Mouse (Mus musculus) spleen, adult 18-20 months (tissue): ENCODE data around the gene Gkap1.

Experiments
- DNase-seq, 2 experiments: peaks; one replicate each; pipeline ENCODE4 v3.0.0; 2022; ENCODE audit warnings: mixed read lengths in 2 of 2

Gkap1 gene

DNA sequence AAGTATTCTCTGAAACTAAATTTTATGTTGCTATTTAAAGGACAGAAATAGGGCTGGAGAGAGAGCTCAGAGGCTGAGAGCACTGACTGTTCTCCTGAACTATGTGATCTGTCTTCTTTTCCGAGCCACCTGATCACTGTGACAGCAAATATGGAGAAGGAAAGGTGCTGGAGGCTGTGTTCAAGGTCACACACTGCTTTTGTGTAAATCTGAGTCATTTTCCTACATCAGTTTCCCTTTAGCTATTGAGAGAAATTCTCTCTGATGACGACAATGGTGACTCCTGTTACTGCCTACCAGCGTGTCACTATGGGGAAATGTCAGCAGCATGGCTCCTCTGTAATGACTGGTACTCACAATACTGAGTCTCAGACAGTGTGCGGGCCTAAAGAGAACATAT is 13.8 kb downstream of the Gkap1 start:
- no peak for DNase-seq

DNA sequence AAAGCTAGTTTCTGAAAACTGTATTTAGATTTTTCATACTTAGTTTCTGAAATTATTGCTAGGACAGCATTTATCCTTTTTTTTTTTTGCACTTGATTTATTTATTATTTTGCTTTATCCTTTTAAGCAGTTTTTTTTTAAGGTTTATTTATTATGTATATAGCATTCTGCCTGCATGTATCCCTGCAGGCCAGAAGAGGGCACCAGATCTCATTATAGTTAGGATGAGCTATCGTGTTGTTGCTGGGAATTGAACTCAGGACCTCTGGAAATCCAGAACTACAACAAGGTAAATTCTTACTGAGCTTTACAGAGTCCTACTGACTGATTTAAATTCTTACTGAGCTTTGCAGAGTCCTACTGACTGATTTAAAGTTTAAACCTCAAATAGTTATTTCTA is 22.2 kb downstream of the Gkap1 start:
- no peak for DNase-seq

DNA sequence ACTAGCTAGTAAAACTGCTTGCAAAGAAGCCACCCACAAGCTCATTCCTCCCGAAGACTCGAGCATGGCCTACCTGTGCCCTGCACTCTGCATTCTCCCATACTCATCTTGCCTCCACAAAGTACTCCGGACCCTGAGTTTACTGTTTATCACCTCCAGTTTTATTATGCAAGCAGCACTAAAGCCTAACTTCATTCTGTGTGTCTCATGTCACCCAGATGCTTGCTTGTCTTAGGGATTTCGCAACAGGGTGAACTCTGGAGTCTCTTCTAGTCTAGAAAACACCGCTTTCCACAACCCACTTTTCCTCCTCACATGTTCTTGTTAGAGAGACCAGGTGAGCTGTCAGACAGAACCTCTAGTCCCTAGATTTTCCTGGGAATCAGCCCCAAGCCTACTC is 26.5 kb downstream of the Gkap1 start:
- no peak for DNase-seq

DNA sequence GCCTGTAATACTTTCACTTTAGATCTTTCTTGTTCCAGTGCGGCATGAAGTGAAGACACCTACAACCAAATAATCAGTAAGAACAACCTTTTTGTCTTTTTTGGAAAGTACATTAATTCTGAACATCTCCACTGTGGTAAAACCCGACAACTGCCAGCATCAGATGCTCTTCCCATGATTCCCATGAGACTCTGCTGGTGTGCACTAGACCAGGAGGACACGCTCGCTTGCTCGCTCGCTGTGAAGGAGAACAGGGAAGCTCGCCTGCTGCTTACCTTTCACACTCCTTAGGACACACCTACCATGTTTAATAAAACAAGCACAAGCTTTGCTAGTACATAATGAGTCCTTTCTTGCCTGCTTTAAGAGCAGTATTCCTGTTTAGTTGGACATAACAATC is 39.0 kb downstream of the Gkap1 start:
- DNase-seq: no peak

DNA sequence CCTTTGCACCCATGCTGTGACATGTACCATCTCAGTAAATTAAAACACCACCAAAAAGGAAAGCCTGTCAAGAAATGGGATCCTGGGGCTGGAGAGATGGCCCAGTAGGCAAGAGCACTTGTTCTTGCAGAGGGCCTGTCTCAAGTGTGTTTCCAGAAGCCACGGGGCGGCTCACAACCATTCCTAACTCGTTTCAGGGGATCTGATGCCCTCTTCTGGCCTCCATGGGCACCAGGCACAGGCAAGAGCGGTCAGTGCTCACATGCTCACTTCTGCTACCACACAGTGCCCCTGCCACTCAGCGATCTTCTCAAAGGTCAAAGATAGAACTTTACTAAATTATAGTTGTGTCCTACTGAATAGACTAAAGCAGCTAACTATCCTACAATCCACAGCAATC is 42.9 kb downstream of the Gkap1 start:
- peak; percentile 19 to 39 for DNase-seq

DNA sequence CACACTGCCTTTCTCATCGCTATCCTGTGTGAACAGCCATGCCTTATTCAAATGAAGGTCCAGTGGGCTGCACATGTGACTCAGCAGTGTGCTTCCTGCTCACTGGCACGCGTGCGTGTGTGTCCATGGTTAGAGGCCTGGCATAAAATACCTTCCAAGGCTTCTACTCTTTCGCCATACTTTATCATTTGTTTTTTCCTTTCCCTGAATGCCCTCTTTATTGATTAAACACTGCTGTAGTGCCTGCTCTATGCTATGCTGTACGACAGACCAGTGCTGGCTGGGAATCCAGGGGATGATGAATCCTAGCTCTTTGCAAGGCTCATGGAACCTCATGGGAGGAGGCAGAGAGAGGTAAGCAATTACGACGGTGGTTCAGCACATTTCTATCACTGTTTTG is 43.4 kb downstream of the Gkap1 start:
- DNase-seq: no peak

DNA sequence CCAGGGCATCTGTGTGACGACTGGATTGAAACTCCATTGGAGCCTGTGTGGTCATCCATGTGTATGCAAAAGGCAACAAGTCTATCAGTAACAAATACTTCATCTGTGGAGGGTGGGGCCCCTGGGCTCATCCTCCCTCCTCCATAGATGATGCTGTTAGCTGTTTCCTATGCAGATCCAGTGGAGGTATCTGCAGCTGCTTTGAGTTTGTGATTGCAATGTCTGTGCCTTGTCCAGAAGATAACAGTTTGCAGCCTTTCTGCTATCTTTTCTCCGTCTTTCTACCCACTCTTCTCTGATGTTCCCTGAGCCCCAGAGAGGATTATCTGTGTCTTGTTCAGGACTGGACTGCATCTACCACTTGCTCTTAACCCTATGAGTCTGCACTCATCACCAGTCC is 46.9 kb downstream of the Gkap1 start:
- no peak for DNase-seq

DNA sequence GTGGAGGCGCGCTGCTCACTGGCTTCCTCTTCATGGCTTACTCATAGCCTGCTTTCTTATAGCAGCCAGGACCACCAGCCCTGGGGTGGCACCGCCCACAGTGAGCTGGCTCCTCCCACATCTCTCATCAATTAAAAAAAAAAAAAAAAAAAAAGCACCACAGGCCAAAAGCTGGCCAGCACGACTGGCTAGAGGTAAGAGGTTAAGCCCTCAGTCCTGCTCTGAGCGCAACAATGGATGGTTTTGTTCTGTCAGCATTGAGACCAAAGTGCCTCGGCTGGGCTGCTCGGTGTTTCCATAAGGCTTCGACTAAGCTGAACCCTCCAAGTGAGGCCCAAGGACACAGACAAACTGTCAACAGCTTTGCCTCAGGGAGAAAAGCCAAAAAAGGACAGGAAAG is 49.8 kb downstream of the Gkap1 start:
- no peak for DNase-seq

DNA sequence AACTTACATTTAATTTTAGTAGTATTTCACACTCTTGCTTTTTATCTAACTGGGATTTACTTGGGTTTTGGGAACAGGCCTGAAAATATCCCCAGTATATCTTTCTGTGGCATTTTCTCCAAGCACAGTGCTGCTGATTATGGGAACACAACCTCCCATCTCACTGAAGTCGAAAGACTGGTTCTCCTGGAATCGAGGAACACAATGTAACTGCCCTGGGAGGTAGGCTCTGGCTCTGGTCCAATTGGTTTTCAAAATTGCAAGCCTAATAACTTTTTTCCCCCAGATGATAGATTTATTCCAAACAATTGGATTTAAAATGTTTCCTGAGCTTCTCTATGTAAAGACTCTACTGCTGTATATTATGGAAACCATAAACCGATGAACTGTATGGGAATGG is 55.3 kb downstream of the Gkap1 start:
- no peak for DNase-seq

DNA sequence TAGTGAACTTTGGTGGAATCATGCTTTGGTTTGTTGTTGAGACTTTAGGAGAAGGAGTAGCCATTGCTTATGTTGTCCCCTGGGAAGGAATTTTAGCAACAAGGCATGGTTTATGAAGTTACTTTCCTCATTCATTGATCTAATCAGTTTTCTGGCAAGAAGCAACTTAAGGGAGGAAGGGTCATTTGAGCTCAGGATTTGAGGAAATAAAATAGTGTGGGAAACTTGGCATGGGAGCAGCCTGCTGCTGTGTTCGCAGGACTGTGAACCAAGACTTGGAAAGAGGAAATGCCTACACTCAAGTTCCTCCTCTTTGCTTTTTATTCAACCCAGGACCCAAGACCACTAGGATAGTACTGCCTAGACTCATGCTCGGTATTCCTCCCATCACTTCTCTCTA is 58.0 kb downstream of the Gkap1 start:
- DNase-seq: no peak

DNA sequence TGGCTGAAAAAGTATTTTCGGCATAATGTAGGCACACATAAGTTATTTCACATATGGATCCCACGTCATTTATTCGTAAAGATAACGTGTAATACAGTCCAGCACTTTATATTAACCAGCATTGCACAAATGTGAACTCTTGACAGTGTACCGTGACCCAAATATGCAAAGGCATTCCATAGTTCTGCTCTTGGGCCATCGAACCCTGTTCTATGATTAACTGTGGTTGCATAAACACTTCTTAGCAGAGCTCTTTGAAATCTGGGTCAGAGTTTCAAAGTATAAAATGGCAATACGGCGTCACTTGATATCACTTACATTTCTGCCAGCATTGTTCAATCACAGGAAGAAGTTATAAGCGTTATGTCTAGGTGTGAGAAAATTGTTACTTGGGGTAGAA is 59.1 kb downstream of the Gkap1 start:
- no peak for DNase-seq

DNA sequence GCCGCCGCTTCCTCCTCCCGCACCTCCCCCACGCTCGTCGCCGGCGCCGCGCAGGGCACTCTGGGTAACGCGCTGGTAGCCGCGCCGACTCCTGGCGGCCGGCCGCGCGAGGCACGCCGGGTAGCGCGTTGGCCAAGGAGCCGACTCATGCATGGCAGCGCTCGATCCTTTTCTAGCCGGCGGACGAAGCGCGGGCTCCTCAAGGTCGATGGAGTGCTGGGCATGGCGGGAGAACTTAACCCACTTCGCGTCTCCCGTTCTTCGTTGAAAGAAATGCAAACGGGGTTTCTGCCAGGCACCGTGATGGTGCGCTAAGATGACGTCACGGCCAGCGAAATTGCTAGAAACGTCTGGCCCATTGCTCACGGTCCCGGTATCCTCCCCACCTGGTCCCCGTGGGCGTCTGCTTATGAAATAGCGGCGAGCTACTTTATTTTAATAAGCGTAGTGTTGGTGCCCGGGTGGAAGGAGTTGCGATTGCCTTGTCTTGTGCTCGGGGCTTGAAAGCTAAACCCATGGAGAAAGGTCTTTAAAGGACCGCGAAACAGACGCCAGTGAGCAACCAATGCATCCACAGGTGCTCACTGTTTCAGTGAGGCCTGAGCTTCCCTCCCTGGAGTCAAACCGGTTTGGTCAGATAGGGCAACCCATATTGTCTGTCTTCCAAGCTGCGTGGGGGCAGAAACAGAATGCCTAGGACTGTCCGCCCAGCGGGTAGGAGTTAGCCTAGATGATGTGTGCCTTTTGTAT is 59.7 kb downstream of the Gkap1 start, which contains the start of gene Ubqln1:
Ubqln1 (minus strand) TSS at position 62 of the 750 bp plus-strand sequence.
- DNase-seq: peak; percentile 83 to 91

DNA sequence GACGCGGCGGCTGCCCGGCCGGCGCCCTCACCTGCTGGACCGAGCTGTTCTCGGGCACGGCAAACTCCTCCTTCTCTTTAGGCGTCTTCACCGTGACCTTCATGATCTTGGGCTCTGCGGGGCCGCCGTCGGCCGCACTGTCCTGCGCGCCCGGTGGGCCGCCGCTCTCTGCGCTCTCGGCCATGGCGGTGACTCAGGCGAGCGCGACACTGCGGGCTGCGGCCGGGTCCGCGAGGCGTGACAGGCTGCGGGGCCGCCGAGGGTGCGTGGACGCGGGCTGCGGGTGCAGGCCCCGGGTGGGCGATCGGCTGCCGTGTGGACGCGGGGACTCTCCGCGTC is 60.3 kb downstream of the Gkap1 start:
- no peak for DNase-seq

DNA sequence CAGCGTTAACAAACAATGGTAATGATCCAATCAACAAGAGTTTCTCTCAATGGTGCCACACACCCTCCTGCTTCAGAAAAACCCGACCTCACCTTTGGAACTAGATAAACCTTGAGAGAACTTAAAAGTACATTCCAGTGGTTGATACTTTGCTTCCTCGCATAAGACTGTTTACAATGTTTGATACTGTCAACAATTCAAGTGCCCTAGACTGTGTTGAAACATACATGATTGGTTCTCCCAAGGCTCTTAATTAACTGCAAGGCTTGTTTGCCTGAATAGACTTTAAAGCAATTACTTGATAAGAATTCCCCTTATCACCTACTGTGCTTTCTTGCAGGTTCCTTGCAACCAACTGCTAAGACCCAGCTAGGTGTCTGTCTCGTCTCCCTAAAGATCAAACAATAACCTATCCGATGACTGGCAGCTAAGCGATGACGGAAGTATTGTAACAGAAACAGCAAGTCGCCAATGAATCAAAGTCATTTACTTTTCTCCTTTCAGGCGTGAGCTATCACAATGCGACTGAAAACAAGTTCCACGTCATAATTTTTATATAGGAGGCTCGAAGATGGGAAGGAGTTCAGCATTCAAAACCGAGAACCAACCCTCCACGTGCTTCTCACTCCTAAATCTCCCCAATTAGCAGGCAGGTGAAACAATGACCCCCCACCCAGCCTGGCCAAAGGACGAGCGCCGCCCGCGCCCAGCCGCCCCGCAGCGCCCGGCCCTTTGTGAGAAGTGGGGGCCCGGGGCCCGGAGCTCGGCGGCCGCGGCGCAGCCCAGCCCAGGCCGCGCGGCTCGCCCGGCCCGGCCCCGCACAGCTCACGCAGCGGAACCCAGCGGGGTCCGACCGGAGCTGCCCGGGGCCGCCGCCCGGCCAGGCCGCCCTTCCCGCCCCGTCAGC is 60.9 kb downstream of the Gkap1 start:
- peak; percentile 10 to 27 for DNase-seq

DNA sequence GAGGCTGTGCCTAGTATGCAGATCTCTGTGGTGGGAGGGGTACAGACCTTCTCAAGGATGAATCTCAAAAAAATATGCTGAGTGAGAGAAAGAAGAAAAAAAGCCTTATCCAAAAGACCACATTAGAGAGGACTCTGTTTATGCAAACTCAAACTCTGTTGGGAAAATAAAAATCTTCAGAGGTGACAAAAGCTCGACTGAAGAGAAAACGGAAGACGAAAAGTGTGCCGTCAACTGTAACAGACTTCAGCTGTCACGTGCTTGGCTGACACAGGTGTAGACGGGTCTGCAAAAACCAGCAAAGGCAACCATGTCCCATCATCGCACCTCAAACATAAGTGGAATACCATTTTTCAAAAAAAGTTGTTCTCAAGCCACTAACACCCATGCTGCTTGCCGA is 61.7 kb downstream of the Gkap1 start:
- no peak for DNase-seq

DNA sequence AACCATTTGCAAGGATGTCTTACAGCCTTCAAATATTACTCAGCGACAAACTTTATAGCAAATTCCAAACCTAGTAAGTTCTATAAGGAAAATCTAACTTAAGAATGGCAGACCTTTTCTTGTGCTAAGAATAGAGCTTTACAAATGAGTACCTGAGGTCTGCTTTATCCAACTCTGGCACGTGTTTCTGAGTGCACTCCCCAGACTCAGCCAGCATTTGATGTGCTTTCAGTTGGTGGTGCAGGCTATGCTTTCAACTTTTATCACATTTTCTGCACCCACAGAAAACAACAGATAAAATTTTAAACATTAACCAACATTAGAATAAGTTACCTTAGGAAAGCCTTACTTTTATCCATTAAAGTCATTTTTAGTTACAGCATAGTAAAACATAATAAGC is 63.0 kb downstream of the Gkap1 start:
- DNase-seq: no peak

DNA sequence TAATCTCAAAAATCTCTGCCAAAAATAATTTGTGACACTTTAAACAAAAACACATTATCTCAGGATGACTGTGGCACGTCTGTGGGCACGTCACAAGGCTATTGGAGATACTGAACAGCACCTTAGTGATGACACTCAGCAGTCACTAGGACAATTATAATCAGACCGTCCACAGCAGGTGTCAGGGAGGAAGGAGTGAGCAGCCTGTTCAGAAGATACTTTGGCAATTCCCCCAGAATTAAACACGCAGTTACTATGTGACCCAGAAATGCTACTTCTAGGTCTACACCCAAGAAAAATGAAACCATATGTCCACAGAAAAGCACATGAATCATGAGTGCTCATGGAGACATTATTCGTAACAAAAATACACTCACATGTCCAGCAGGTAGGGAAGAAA is 65.1 kb downstream of the Gkap1 start:
- DNase-seq: no peak

DNA sequence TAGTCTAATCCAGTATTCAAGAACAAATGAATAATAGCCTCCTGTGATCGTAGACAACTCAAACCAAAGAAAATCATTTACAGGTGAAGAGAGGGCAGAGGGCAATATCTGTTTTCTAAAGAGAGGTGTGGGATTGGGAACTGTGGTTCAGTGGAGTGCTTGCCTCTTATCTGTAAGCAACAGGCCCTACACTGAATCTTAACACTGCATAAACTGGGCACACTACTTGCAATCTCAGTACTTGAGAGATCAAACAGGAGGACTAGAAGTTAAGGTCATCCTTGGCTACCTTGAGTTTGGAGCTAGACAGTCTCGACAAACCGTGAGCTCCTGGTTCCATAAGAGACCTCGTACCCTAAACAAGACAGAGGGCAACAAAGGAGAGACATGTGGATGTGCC is 69.4 kb downstream of the Gkap1 start:
- no peak for DNase-seq

DNA sequence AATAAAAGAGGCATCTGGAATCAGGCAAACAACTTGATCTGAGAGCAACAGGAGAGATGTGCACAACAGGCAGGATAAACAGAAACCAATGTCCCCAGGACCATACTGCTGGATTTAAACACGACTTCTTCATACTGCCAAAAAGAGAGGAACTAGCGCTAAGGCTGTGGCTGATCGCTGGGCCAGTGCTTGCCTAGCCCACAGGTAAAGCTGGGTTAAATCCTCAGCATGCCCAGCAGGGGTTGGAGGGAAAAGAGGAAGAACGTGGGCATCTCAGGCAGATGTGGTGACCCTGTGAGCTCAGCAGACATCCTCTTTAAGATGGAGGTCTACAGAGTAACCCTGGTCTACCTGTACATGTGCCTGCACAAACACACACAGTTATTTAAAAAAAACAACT is 70.5 kb downstream of the Gkap1 start:
- DNase-seq: no peak

DNA sequence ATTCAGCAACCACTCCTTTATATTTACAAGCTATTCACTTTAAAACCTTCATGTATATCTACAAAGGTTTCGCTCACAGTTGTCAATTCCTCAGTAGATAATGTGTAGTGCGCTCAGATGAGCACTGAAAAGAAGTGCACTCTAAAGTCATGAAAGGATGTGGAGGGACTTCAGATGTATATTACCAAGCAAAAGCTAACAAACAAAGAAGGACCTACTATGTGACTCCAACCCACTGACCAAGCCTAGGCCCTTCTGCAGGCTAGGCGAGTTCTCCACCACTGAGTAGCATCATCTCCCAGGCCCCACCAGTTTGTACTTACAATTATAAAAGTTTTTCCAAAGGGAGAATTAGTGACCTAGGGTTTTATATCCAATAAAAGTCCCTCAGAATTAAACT is 71.3 kb downstream of the Gkap1 start:
- no peak for DNase-seq

DNA sequence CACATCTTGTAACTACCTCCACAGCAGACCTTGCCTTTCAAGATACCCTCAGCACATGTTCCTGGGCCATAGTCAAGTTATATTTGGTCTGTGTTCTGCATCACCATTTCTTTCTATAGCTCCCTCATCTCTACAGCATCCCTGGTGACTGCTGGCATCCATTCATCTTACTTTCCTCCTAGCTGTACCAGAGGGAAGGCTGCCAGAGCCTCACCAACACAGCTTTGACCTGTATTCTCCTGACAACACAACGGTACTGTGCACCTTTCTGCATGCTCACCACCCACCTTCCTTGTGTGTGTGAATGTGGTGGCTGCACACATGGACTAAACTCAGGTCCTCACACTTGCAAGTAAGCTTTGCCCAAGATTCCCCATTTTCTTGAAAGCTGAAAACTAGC is 72.6 kb downstream of the Gkap1 start:
- no peak for DNase-seq

DNA sequence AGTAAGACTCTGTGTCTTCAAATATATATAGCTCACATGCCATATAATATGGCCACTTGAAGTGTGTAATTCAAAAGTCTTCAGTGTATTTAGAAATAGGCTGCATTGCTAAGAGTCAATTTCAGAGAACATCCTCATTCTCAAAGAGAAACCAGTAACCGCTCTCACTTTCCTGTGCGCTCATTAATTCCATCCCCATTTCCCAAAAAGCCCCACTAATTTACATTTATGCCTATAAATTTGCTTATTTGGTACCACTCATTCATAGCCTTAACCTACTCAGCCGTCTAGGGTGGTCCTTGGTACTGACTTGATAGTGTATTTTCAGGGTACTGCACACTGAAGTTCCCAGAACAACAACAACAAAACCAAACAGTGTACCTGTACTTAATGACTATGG is 73.6 kb downstream of the Gkap1 start:
- DNase-seq: no peak

DNA sequence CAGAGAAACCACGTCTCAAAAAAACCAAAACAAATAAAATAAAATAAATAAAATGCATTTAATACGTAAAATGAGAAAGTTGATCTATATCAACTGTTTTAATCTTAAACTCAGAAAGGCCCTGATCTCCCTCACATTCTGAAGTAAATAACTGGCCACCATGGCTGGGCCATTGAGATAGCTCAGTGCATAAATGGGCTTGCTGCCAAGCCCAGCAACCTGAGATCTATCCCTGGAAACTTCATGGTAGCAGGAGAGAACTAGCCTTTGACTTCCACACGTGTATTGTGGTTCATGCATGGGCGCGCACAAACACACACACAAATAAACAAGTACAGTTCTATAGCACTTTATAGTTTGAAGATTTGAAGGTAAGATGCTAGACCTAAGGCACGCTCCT is 74.2 kb downstream of the Gkap1 start:
- no peak for DNase-seq

DNA sequence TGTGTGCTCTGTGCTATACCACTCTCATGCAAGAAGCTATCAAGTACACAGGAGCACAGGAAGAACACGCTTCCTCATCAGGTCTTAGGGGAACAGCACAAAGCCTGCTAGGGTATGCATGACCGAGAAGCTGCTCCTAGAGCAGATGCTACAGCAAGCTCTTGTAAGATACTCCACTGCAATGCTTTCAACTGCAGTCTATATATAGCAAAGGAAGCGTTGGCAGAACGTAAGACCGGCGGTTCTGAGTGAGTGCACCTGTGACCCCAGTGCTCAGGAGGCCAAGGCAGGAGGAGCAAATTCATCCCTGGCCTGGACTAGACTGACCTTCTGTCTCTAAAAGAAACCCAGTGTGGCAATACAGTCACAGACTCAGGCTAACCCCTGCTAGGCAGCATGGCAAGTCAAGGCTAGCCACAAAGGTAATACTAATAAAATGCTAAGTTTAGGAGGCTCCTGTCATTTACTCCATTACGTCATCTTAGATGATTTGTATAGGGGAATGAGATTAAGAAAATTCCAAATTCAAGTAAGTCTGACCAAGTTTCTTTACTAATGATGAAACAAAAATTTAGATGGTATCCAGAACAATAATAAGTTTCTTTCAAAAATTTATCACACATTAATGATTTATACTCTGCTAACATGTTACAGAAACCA is 77.4 kb downstream of the Gkap1 start:
- no peak for DNase-seq
